Mouse (Mus musculus) layer of hippocampus, adult 11-12 months (tissue): ENCODE data around the gene Syn1.

Source experiments
- DNase-seq: peaks from one replicate; pipeline ENCODE4 v3.0.0; 2022; ENCODE audit warnings: low spot score

Syn1 gene

GRCm38 (mm10) chrX:20920844-20921364 is at the start of gene Syn1:
Gene Syn1 (minus strand): TSS chrX:20921004.
- peak; percentile 79 for DNase-seq

DNA sequence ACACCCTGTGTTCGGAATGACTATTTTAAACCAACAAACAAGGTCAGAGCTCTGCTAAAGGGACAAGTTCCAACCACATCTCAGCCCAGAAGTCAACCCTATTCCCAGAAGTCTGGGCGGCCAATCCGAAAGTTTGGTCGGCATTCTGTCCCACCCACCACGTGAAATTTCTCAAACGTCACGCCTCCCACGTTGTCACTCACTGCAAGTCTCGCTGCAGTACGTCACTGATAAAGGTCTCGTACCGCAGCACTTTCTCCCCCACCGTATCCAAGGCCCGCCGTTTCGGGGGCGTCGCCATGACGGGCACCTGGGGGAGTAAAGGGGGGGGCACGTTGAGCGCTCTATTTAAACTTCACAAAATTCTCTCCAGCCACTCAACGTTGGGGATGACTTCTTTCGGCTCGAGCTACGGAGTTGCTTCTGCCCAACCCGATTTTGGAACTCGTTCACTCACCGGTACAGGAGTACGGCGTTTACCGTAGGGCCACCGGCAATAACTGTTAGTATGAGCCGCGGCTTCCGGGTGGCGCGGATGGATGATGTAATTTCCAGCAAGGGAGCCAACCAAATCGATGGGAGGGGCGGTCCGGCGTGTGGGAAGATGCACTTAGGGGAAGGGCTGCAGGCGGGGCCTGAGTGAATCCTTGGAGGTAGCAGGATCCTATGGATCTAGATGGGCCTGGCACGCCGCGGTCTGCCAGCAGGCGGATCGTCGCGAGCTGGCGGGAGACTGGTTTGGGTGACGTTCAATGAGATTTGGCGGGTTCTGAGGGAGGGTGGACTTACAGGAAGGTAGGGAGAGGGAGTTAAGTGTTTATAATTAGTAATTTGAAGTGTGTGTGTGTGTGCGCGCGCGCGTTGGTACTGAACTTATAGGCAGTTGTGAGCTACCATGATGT is 40.9 kb upstream of the Syn1 start, which contains the start of gene Uxt:
TSS of gene Uxt (minus strand) at position 541 of the 902 bp plus-strand sequence.
- DNase-seq: peak; percentile 87

GRCm38 (mm10) chrX:20950191-20950880 is 29.5 kb upstream of the Syn1 start, which contains the start of gene Elk1:
Gene Elk1 (minus strand): TSS chrX:20950608.
- peak; percentile 84 for DNase-seq

- peak; percentile 68 for DNase-seq
Observed at GRCm38 (mm10) chrX:20946055-20946454, 25.3 kb upstream of the Syn1 start.

GRCm38 (mm10) chrX:20931963-20932362 is 11.2 kb upstream of the Syn1 start:
- DNase-seq: peak; percentile 20

DNA sequence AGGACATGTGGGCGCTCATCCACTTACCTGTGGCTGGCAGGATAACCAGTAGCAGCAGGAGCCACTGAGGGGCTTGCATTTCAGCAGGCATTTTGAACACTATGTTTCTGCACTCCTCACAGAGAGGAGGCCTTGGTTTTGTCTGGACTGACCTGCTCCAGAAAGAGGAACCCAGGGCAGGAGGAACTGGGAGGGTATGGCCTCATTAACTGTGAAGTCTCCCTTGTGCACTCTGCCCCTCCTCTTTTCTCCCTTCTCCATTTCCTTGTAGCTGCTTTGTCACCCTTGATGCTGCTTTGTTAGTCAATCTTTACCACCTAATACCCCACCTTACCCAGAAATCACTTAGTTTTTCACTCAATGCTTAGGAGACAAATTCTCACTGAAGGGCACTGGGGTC is 10.6 kb upstream of the Syn1 start, which contains the start of gene Cfp:
TSS of gene Cfp (minus strand) at position 192 of the 400 bp plus-strand sequence.
- no peak for DNase-seq

- no peak for DNase-seq
Observed at GRCm38 (mm10) chrX:20929859-20930258, 9.1 kb upstream of the Syn1 start.

GRCm38 (mm10) chrX:20924976-20925375 is 4.2 kb upstream of the Syn1 start:
- DNase-seq: no peak

- DNase-seq: no peak
Observed at GRCm38 (mm10) chrX:20923506-20923905, 2.7 kb upstream of the Syn1 start.

- no peak for DNase-seq
Observed at GRCm38 (mm10) chrX:20921366-20921765, 562 bp upstream of the Syn1 start.

- no peak for DNase-seq
Observed at GRCm38 (mm10) chrX:20920249-20920843, 458 bp downstream of the Syn1 start.

GRCm38 (mm10) chrX:20915075-20915474 is 5.7 kb downstream of the Syn1 start:
- peak; percentile 16 for DNase-seq

- DNase-seq: no peak
Observed at GRCm38 (mm10) chrX:20913726-20914125, 7.1 kb downstream of the Syn1 start.

DNA sequence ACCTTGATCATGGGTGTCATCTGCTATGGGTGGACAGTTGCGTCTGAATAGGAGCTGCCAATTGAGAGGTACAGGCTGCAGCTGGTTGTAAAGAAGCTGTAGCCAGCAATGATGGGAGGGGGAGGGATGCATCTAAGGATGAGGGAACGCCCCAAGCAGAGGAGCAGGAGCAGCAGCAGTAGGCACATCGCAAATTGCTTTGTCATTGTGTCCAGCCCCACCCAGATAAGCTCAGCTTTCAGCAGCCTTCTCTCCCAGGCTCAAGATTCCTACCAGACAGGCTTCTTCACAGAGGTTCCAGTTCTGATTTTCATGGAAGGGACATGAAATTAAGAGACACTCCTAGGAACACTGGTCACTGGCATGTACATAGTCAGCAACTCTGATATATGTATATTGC is 10.7 kb downstream of the Syn1 start:
- no peak for DNase-seq

GRCm38 (mm10) chrX:20875241-20875640 is 45.6 kb downstream of the Syn1 start:
- no peak for DNase-seq

- no peak for DNase-seq
Observed at GRCm38 (mm10) chrX:20872928-20873500, 47.8 kb downstream of the Syn1 start.

- DNase-seq: no peak
Observed at GRCm38 (mm10) chrX:20869962-20870513, 50.8 kb downstream of the Syn1 start, which contains the start of gene Timp1. Gene Timp1 (plus strand): TSS chrX:20870166.

DNA sequence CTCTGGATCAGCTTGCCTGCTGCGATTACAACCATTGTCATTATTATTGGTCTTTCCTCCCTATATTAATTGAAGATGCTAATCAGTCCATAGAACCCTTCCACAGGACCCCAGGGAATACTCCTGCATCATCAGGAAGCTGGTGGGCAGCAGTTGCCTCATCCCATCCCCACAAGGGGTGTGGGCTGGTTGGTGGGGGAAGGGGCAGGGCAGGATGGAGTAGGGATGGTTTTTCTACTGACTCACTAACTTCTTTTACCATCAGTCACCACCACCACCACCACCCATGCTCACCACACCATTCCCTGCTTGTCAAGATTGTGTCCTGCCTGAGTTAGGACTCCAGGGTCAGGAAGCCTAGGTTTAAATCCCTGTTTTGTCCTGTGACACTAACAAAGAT is 51.6 kb downstream of the Syn1 start:
- DNase-seq: no peak

GRCm38 (mm10) chrX:20868091-20868490 is 52.7 kb downstream of the Syn1 start:
- DNase-seq: no peak

DNA sequence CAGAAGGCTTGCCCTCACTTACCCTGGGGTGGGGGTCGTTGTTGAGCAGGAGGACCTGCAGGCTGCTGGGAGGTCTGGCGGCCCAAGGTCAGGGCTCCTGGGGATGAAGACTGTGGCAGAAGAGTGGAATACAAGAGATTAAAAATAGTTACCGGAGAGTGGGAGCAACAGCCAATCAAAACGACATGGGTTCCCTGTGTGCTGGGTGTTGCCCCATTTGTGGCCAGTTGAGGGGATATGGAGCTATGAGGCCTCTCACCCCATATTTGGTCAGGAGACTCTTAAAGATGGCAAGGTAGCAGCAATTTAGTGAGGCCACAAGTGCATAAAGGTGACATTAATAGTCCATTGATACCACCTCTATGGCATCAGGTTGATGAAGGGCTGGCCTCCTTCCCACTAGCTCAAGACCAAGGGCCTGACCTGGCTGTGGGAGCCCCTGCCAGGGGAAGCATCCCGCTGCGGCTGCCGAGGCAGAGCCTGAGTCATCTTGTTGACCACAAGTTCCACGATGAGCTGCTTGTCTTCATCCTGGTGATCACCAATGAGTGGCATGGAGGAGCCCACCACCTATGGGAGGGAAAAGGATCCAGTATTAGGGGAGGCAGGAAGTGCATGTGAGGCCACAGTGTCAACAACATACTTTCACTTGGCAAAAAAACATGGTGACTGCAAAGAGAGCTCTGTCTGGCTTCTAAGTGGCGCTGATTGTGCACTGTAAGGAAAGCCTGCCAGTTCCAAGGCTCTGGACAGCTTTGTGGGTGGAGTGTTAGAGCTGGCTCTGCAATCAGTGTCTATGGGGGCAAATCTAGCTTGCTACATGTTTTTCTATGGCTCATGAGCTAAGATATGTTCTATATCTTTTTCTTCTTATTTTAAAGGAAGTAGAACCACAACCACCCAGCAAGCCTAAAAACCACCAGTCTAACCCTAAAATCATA is 57.4 kb downstream of the Syn1 start:
- no peak for DNase-seq
